Mouse (Mus musculus): ENCODE results near the gene Gnai3. TPM values are rescaled to one million over a fixed set of nuclear protein-coding genes. Genes with fewer than 3 reads are reported as not detected.

Gnai3 gene
- polyA plus RNA-seq, 1 experiment = 14.8 TPM

DNA sequence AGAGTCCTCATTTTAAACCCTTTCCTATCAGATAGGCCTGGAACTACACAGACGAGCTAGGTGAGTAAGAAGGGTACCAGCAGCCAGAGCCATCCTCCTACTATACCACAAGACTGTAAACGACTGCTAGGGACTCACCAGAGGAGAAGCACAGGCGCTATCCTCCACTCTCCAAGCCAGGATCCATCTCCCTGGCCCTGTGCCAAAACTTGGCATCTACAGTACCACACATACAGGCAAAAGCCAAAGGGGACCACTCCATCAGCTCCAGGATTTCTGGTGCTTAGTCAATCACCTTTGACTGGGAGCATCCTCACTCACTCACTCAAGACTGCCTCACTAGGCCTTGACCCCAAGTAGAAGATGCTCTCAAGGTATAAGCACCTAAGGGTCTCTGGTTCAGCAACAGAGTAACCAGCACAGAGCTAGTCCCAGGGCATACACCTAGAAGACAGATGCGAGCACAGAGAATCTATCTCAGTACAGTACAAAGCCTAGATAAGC, 62.0 kb downstream of the Gnai3 start:
- Histone ChIP-seq H3K36me3 (ENCODE audit: control insufficient read depth, insufficient read depth, low read length) (peaks cover 14% of the 10 kb centered on the region), H3K27me3 (ENCODE audit: control insufficient read depth, insufficient read depth, low read length) (no peaks in the 10 kb centered on the region), H3K4me3 (ENCODE audit: low read depth, low read length) (no peak overlapping the region), H3K4me1 (ENCODE audit: control insufficient read depth, insufficient read depth, insufficient read length, low read length) (peaks cover 13% of the 10 kb centered on the region; the same call in 1 of the 2 replicates), H3K27ac (ENCODE audit: insufficient read depth, low read depth, low read length) (no peak overlapping the region)
- TF ChIP-seq POLR2A (IDR thresholded peaks at IDR 0.05; ENCODE audit: low read depth, low read length) (no peak), CTCF (IDR thresholded peaks at IDR 0.05; ENCODE audit: extremely low read depth, insufficient read length, insufficient replicate concordance, low read depth, low read length) (no peak)
- 50% methylated on average over 4 of the region's 4 CpGs for WGBS

DNA sequence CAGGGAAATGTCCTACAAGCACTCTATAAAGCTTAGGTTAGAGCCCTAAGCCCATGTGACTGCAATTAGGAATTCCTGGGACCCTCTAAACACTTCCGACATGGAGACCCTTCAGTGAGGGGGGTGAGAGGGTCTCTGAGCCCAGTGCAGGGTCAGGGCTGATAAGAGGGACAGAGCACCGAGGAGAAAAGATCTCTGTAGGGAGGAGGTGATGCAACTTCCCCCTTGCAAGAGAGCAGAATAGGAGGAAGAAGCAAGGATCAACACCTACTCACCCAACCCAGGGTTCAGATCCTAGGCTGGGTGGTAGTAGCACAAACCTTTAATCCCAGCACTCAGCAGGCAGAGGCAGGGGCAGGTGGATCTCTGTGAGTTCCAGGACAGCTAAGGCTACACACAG, 62.8 kb downstream of the Gnai3 start:
- whole genome bisulfite sequencing = 46% methylated on average over 2 of the region's 2 CpGs
- Histone ChIP-seq H3K27me3 (ENCODE audit: control insufficient read depth, insufficient read depth, low read length) (no peaks in the 10 kb centered on the region), H3K27ac (ENCODE audit: insufficient read depth, low read depth, low read length) (no peak overlapping the region), H3K4me1 (ENCODE audit: control insufficient read depth, insufficient read depth, insufficient read length, low read length) (peaks cover 13% of the 10 kb centered on the region; the same call in 1 of the 2 replicates), H3K36me3 (ENCODE audit: control insufficient read depth, insufficient read depth, low read length) (peaks cover 20% of the 10 kb centered on the region), H3K4me3 (ENCODE audit: low read depth, low read length) (no peak overlapping the region)
- no peak for TF ChIP-seq POLR2A (IDR thresholded peaks at IDR 0.05; ENCODE audit: low read depth, low read length)
- no peak for TF ChIP-seq CTCF (IDR thresholded peaks at IDR 0.05; ENCODE audit: extremely low read depth, insufficient read length, insufficient replicate concordance, low read depth, low read length)

DNA sequence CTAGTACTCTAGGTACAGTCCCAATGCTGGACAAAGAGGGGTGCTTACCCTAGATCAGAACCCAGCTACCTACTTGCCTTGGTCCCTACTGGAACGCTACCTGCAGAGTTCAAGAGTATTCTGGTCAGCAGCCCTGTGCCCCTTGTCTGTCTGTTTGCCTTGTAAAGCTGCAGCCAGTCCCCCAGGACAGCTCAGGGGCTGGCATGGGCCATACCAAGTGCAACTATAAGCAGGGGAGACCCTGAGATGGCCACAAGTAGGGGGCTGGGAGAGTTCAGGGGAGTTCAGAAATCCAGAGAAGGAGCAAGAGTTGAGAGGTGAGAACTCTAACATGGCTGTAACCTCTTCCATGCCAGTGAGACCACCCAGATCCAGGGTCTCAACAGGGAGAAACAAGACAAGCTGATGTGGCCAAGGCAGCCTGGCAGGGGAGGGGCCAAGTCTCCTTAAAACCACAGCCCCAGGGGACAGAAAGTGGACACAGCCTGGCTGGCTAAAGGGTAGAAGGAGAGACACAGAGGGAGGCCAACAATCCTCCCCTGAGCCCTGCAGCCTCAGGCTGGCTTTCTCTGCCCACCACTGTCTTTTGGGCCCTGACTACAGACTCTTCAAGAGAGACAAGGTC, 63.6 kb downstream of the Gnai3 start:
- H3K4me1 ChIP-seq (ENCODE audit: control insufficient read depth, insufficient read depth, insufficient read length, low read length) = peaks cover 13% of the 10 kb centered on the region; the same call in 1 of the 2 replicates
- no peak overlapping the region for H3K4me3 ChIP-seq (ENCODE audit: low read depth, low read length)
- no peak overlapping the region for H3K27ac ChIP-seq (ENCODE audit: insufficient read depth, low read depth, low read length)
- TF ChIP-seq POLR2A (IDR thresholded peaks at IDR 0.05; ENCODE audit: low read depth, low read length) = no peak
- TF ChIP-seq CTCF (IDR thresholded peaks at IDR 0.05; ENCODE audit: extremely low read depth, insufficient read length, insufficient replicate concordance, low read depth, low read length) = no peak
- peaks cover 24% of the 10 kb centered on the region for H3K36me3 ChIP-seq (ENCODE audit: control insufficient read depth, insufficient read depth, low read length)
- no peaks in the 10 kb centered on the region for H3K27me3 ChIP-seq (ENCODE audit: control insufficient read depth, insufficient read depth, low read length)
- WGBS = 84% methylated on average over 1 of the region's 1 CpGs

DNA sequence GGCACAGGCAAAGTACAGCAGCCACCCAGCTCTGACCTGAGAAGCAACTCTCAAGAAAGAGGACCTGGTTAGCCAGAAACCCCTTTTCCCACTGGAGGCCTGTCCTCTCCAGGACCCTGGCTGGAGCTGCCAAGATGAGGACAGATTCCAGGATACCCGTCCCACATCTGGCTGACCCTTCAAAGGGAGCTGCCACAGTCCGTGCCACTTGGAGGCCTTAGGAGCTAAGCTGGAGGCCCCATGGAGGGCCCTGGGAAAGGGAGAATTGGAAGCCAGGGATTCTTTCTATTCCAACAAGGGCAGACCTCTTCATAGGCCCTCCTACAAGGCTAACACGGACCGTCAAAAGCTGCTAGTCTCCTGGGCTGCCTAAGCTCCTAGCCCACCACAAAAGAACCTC, 64.3 kb downstream of the Gnai3 start:
- H3K4me3 ChIP-seq (ENCODE audit: low read depth, low read length) = no peak overlapping the region
- H3K27me3 ChIP-seq (ENCODE audit: control insufficient read depth, insufficient read depth, low read length) = no peaks in the 10 kb centered on the region
- H3K36me3 ChIP-seq (ENCODE audit: control insufficient read depth, insufficient read depth, low read length) = peaks cover 31% of the 10 kb centered on the region
- no peak for TF ChIP-seq POLR2A (IDR thresholded peaks at IDR 0.05; ENCODE audit: low read depth, low read length)
- no peak overlapping the region for H3K27ac ChIP-seq (ENCODE audit: insufficient read depth, low read depth, low read length)
- H3K4me1 ChIP-seq (ENCODE audit: control insufficient read depth, insufficient read depth, insufficient read length, low read length) = peaks cover 11% of the 10 kb centered on the region; the same call in 1 of the 2 replicates
- 81% methylated on average over 4 of the region's 4 CpGs for WGBS

DNA sequence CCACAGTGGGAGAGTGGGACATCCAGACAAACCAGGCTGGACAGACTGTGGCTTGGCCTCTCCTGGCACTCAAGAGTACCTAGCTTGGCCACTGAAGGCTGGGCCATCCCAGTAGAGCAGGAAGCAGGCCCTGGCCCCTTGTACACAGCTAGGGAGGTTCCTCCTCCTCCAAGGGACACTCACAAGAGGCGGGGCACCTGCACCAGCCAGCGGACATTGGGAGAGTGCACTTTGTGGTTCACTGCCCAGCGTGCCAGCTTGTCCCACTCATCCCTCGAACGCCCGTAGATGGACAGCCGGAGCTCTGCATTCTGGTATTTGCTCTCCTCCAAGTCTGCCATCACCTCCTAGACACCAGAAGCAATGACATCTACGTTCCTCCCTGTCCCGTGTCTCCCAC, 69.1 kb downstream of the Gnai3 start:
- H3K36me3 ChIP-seq (ENCODE audit: control insufficient read depth, insufficient read depth, low read length) = peaks cover 54% of the 10 kb centered on the region
- H3K27me3 ChIP-seq (ENCODE audit: control insufficient read depth, insufficient read depth, low read length) = no peaks in the 10 kb centered on the region
- no peaks in the 10 kb centered on the region for H3K4me1 ChIP-seq (ENCODE audit: control insufficient read depth, insufficient read depth, insufficient read length, low read length)
- H3K27ac ChIP-seq (ENCODE audit: insufficient read depth, low read depth, low read length) = no peak overlapping the region
- H3K4me3 ChIP-seq (ENCODE audit: low read depth, low read length) = no peak overlapping the region
- WGBS = 90% methylated on average over 9 of the region's 9 CpGs
- TF ChIP-seq CTCF (IDR thresholded peaks at IDR 0.05; ENCODE audit: extremely low read depth, insufficient read length, insufficient replicate concordance, low read depth, low read length) = no peak
- TF ChIP-seq POLR2A (IDR thresholded peaks at IDR 0.05; ENCODE audit: low read depth, low read length) = no peak

DNA sequence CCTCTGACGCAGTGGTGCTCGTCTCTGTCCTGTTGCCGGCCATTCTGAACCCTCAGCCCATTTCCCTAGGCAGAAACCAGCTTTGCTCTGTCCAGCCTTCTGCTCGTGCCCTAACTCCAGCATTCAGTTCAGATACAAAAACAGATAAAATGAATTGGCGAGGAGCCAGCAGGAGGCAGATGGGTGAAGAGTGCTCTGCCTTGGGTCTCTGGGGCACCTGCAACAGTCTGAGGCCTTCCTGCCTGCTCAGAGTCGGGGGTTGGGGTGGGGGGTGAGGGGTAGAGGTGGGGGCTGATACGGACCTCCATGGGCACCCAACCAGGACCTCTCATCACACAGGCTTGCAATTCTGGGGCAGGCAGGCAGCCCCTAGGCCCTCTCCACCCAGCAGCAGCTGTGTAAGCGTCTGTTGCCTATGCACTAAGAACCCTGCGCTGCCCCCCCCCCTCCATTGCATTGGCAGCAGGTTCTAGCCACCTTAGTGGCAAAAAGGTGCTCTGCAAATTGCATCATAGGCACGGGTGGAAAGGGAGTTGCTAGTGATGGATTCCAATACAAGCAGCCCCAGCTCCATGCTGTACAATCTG, 72.9 kb downstream of the Gnai3 start:
- H3K4me3 ChIP-seq (ENCODE audit: low read depth, low read length) = no peak overlapping the region
- no peak for TF ChIP-seq CTCF (IDR thresholded peaks at IDR 0.05; ENCODE audit: extremely low read depth, insufficient read length, insufficient replicate concordance, low read depth, low read length)
- no peak for TF ChIP-seq POLR2A (IDR thresholded peaks at IDR 0.05; ENCODE audit: low read depth, low read length)
- no peaks in the 10 kb centered on the region for H3K27me3 ChIP-seq (ENCODE audit: control insufficient read depth, insufficient read depth, low read length)
- peaks cover 34% of the 10 kb centered on the region for H3K36me3 ChIP-seq (ENCODE audit: control insufficient read depth, insufficient read depth, low read length)
- H3K27ac ChIP-seq (ENCODE audit: insufficient read depth, low read depth, low read length) = no peak overlapping the region
- H3K4me1 ChIP-seq (ENCODE audit: control insufficient read depth, insufficient read depth, insufficient read length, low read length) = peaks cover 13% of the 10 kb centered on the region; the same call in 1 of the 2 replicates
- WGBS = 70% methylated on average over 10 of the region's 10 CpGs
